Mouse (Mus musculus) megakaryocyte progenitor cell, adult 5-6 weeks (primary cell): ENCODE measurements around the gene Ddah2. TPM values are rescaled to one million over a fixed set of nuclear protein-coding genes. Genes with fewer than 3 reads are reported as not detected.
A peak's percentile ranks its signal among the peaks of the same experiment; 100 is the strongest.

Experiments used
- ATAC-seq: replicated peaks from 2 replicates; pipeline ENCODE4 v1.8.0; 2016; ENCODE audit warnings: mild to moderate bottlenecking, moderate TSS enrichment, inconsistent platforms; ENCODE audit not compliant: poor library complexity
- total RNA-seq, 2 experiments: library from RNA; stranded (forward) in 1 of 2; stranded (reverse) in 1 of 2; fragments of 157-497, 149-512 nt in 1 of 2; fragments of 200-1000 nt in 1 of 2; gene quantifications; 2 replicates each; pipeline versions ENCODE4 v1.2.3 to v1.2.4; 2015 to 2017

Gene Ddah2
- total RNA-seq (2015) (1.8 and 2.6 TPM in 2 replicates), total RNA-seq (2017) (1.9 and 3.5 TPM in 2 replicates)

- peak; percentile 74 for ATAC-seq
Observed at GRCm38 (mm10) chr17:35058911-35059892, at the start of gene Ddah2. Gene Ddah2, plus strand, starts transcription at chr17:35059035.

DNA sequence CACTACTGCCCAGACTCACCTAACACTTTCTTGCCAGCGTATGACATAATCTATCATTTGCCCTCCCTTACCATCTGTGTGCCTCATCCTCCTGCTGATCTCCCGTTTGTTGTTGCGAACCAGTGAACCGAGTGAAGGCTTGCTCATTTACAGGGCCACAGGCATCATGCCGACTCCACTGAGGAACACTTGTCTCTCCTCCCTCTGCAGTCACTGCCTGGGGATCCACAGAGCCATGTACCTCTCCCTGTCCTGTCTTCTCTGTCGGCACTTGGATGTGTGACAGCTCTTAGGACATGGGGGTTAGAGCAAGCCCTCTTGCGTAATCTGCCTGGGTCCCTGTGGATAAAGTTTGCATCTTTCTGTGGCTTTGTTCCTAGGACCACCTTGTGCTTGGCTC is 49.2 kb upstream of the Ddah2 start:
- no peak for ATAC-seq

GRCm38 (mm10) chr17:35011440-35011839 is 47.4 kb upstream of the Ddah2 start:
- no peak for ATAC-seq

DNA sequence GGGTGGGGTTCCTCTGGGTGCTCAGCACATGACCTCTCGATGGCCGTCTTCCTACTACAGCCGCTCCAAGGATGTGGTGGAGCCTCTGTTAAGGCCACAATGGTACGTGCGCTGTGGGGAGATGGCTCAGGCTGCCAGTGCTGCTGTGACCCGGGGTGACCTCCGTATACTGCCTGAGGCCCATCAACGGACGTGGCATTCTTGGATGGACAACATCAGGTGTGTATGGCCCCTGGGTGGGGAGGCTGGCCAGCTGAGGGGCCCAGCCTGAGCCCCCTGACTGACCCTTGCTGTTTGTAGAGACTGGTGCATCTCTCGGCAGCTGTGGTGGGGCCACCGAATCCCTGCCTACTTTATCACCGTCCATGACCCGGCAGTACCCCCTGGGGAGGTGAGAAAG is 46.4 kb upstream of the Ddah2 start:
- ATAC-seq, result no peak

- ATAC-seq, result no peak
Observed at GRCm38 (mm10) chr17:35013221-35013620, 45.6 kb upstream of the Ddah2 start.

- ATAC-seq, result no peak
Observed at GRCm38 (mm10) chr17:35015296-35015695, 43.5 kb upstream of the Ddah2 start.

- ATAC-seq, result peak; percentile 49
Observed at GRCm38 (mm10) chr17:35016376-35016775, 42.5 kb upstream of the Ddah2 start, which contains the start of gene Vwa7. Gene Vwa7, plus strand, starts transcription at chr17:35016579.

DNA sequence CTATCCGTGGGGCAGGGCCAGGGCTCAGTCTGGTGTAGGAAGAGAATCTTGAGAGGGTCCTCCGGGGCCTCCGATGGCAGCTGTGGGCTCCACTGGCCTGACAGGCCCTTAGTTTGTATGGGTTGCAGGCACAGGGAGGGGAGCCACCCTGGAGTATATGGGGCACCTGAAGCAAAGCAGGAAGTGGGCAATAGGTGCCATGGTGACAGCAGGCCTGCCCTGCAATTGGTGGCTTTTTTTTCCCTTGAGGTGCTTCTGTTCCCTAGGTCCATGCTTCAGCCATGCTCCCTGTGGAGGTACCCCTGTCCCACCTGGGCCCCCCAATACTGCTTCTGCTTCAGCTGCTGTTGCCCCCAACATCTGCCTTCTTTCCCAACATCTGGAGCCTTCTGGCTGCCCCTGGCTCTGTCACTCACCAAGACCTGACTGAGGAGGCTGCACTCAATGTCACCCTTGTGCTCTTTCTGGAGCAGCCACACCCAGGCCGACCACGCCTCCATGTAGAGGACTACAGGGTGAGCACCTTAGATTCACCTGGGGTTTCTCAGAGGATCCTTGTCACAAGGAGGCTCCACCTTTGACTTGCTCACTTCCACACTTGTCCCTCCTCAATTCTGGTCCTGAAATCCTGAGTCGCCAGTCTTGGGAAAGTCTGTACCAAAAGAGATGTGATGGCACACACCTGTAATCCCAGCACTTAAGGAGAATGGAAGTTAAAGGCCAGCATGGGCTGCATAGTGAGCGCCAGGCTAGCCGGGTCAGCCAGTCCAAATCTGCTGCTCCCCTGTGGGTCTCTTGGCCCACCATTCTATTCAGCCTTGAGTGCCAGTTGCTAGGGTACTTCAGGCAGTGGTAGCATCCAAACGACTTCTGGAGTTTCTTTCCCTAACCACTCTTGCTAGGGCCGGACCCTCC is 41.8 kb upstream of the Ddah2 start:
- no peak for ATAC-seq

DNA sequence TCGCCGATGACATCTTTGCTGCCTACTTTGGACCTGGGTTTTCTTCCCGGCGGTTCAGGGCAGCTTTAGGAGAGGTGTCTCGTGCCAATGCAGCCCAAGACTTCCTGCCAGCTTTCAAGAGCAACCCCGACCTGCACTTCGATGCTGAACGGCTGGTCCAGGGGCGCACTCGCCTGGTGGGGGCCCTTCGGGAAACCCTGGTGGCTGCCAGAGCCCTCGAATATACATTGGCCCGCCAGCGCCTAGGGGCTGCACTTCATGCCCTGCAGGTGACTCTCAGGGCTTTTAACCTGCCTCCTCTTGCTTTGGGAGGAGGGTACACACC is 41.2 kb upstream of the Ddah2 start:
- ATAC-seq, result no peak

- ATAC-seq, result no peak
Observed at GRCm38 (mm10) chr17:35018171-35018570, 40.7 kb upstream of the Ddah2 start.

- no peak for ATAC-seq
Observed at GRCm38 (mm10) chr17:35019894-35020293, 38.9 kb upstream of the Ddah2 start.

GRCm38 (mm10) chr17:35020551-35020950 is 38.3 kb upstream of the Ddah2 start:
- no peak for ATAC-seq

- peak; percentile 64 for ATAC-seq
Observed at GRCm38 (mm10) chr17:35021163-35021808, 37.5 kb upstream of the Ddah2 start.

DNA sequence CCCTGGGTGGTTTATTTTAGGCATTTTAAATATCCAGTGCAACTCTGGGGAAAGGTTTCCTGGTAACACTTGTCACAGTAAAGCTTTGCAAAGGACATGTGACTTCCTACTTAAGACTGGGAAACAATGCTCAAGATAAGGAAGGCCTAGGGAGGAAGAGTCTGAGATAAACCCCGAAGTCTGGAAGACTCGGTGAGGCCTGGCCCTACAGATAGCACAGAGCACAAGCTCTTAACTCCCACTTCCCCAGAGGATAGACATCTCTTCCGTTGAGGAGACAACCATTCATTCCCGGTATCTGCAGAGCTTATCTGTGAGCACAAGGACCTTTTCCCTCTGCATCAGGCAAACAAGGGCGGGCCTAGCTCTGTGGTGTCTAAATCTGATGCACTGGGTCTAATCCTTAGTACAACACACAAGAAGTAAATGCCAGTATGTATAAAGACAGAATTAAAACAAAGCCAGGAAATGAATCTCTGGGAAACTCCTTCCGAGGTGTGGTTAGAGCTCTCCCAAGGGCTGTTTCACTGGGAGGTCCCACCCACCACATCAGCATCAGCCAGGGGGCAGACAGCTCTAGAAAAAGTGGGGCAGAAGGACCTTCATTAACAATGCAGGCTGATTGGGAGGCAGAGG is 36.9 kb upstream of the Ddah2 start:
- ATAC-seq, result peak; percentile 74

GRCm38 (mm10) chr17:35022541-35023060 is 36.2 kb upstream of the Ddah2 start:
- ATAC-seq, result no peak

- ATAC-seq, result no peak
Observed at GRCm38 (mm10) chr17:35023221-35023620, 35.6 kb upstream of the Ddah2 start.

DNA sequence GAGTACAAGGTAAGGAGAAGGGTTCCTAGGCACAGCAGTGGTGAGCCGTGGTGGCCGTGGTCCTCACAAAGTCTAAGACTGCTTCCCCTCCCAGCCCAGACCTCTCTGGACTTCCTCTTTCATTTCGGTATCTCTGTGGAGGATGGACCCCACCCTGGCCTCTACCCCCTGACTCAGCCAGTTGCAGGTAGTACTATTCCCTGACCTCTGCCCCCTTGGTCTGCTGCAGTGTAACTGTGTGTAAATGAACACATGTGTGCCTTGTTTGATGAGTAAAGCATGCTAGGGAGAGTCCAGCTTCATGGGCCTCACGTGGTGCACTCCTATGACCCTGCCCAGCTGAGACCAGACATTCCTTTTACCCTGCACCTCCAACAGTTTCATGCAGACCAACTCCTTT is 35.1 kb upstream of the Ddah2 start:
- no peak; the same call in 1 of the 2 replicates for ATAC-seq

DNA sequence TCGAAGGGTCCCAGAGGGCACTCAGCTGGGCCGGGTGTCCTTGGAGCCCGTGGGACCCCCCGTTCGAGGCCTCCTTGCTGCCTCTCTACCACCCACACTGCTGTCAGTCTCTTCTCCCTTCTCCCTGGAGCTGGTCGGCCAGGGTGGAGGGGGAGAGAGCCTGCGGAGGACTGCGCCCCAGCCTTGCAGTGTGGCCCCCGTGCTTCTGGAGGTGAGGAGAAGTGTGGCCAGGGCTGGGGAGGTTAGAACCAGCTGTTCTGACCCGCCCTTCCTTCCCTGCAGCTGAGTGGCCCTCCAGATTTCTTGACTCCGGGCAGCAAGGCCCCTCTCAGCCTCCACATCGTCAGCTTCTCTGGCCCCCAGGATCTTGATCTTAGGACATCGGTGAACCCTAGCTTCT is 34.6 kb upstream of the Ddah2 start:
- no peak for ATAC-seq

DNA sequence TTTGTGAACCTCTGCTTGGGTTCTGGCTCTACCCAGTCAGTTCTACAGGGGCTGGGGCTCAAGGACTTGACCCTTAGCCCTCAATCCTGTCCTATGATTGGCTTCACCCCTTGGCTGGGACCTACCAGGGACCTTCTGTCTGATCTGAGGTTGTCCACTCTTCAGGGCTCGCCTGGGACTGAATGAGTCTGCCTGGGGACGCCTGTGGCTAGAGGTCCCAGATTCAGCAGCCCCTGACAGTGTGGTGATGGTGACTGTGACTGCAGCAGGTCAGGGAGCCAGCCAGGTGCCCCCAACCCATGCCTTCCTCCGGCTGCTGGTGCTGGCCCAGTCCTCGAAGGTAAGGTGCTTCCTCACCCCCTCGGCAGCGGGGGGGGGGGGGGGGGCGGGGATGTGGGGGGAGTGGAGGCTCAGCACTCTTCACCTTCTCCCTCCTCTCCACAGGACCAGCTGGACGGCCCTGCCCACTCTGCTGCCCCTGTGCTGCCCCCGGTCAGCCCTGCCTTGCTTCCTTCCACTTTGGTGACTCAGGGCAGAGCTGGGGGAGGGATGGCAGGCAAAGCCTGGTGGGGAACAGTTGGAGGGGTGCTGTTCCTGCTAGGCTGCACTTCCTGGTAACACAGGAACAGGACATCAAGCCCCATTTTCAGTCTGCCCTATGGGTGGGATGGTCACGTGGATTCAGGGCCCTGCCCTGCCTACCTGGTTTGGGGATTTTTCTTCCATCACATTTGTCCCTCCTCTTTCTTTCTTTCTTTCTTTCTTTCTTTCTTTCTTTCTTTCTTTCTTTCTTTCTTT is 33.9 kb upstream of the Ddah2 start:
- no peak for ATAC-seq
